Mouse (Mus musculus) heart, adult 2 months (tissue): ENCODE data around the gene Zfp119b.

ENCODE experiments used
- CTCF ChIP-seq: fragments of 200-600 bp; IDR thresholded peaks from 2 replicates; pipeline ENCODE4 v1.8.1; 2022; ENCODE audit warnings: antibody characterized with exemption, mild to moderate bottlenecking, moderate library complexity
- EP300 ChIP-seq: fragments of 200-500 bp; IDR thresholded peaks from 2 replicates; pipeline ENCODE4 v1.6.1; 2011; ENCODE audit warnings: low read depth, low read length, control low read depth; ENCODE audit not compliant: insufficient read depth

DNA sequence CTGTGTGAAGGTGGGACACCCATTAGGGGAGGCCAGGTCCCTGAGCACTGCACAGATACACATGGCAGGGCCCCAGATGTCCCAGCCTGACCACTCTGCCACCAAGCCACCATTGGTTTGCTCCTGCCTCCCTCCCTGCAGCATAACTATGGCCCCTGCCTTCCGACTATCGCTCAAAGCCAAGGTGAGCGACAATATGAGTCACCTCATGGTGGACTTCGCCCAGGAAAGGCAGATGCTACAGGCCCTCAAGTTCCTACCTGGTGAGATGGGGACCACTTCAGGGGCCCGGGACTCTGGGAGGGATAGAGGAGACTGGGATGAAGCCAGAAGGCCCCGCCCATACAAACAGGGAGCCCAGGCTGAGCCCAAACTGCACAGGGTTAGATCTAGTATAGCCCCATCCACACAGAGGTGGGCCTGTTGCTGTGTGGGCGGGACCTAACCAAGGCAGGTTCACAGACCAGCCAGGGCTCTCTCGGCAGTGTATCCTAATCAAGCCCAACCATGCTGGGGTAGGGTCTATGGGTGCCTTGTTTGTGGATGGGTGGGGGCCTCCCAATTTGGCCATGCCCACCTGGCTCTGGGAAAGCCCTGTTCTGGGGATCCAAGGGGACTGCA lies 41.1 kb upstream of the Zfp119b start:
- TF ChIP-seq CTCF (no peak), EP300 (no peak)
